Mouse (Mus musculus): ENCODE data around the gene Nans.

DNA sequence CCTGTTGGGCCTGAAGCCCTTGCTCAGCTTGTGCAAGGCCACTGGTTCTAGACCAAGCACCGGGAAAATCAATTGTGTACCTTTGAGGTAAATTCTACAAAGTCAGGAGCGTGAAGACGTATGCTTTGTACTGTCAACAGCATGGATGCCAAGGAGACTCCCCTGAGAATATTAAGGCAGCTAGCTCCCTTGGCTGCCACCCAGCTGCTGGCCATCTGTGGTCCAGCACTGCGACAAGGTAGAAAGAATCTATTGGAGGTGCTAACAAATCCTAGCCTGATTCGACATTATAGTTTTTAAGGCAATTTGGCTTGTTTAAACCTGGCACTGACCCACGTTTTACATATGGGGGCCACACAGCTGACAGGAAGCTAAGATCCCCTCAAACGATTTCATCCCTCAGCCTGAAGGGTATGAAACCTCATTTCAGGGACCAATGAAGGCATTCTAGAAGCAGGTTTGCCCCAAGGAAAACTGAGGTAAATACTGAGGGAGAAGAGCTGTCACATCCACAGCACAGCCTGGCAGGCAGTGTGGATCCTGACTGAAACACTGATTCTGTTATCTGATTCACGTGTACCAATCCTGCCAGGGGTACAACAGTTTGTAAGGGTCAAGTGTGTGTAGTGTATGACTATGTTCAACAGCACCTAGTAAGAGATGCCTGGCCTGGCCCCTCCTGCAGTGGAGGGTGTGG lies 16.5 kb downstream of the Nans start:
- TF ChIP-seq CTCF (IDR thresholded peaks at IDR 0.05; ENCODE audit: borderline replicate concordance, control insufficient read depth, extremely low read depth, insufficient read depth, low read length, poor library complexity) (no peak), POLR2A (IDR thresholded peaks at IDR 0.05; ENCODE audit: control insufficient read depth, extremely low read depth, insufficient read depth, low read length, poor library complexity) (no peak)
